Mouse (Mus musculus): ENCODE measurements around the gene Mcts1. TPM values are rescaled to one million over a fixed set of nuclear protein-coding genes. Genes with fewer than 3 reads are reported as not detected.
A peak's percentile ranks its signal among the peaks of the same experiment; 100 is the strongest.

Gene Mcts1
- polyA plus RNA-seq, 1 experiment, result 105 TPM

DNA sequence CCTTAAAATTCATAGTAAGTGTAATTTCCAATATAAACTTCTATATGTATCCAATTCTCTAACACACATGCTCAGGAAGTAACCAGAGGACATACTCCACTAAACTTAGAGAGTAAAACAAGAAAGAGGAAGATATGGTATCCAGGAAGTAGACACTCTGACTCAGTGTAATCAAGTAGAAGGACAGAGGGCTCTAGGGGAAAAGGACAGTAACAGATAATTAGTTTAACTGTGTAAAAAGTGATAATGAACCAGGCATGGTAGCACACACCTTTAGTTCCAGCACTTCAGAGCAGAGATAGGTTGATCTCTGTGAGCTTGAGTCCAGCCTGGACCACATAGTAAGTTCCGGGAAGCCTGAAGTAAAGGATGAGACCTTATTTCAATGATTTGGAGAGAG is 19.2 kb upstream of the Mcts1 start:
- 81% methylated on average over 1 of the region's 1 CpGs for WGBS
- no peak overlapping the region for H3K4me3 ChIP-seq (replicated peaks; ENCODE audit: control insufficient read depth, low read depth, low read length)
- H3K4me1 ChIP-seq (ENCODE audit: control insufficient read depth, insufficient read depth, low read length), result no peaks in the 10 kb centered on the region; the same call in 1 of the 2 replicates
- TF ChIP-seq POLR2A (IDR thresholded peaks at IDR 0.05; ENCODE audit: borderline replicate concordance, control insufficient read depth, low read depth, low read length) (no peak), CTCF (IDR thresholded peaks at IDR 0.05; ENCODE audit: control insufficient read depth, insufficient read depth, low read length) (no peak)
- H3K27ac ChIP-seq (ENCODE audit: control insufficient read depth, insufficient read depth, low read depth, low read length, poor library complexity), result no peak overlapping the region

DNA sequence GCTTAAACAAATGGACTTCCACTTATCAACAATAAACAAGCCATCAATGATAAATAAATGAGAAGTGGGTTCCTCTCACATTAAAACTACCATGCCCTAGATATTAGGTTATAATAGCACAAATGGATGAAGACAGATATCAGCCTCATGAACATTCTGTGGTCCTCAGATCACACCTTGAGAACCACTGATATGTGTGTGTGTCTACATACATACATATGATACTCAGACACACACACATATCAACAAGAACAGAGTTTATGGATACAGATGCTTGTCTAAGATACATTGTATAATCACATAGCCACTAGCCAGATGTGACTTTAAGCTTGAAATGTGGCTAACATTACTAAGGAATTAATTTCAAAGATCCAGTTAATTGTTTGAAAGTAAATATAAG is 17.1 kb upstream of the Mcts1 start:
- Histone ChIP-seq H3K4me3 (replicated peaks; ENCODE audit: control insufficient read depth, low read depth, low read length) (no peak overlapping the region), H3K4me1 (ENCODE audit: control insufficient read depth, insufficient read depth, low read length) (no peaks in the 10 kb centered on the region; the same call in 1 of the 2 replicates), H3K27ac (ENCODE audit: control insufficient read depth, insufficient read depth, low read depth, low read length, poor library complexity) (no peak overlapping the region)
- TF ChIP-seq CTCF (IDR thresholded peaks at IDR 0.05; ENCODE audit: control insufficient read depth, insufficient read depth, low read length) (no peak), POLR2A (IDR thresholded peaks at IDR 0.05; ENCODE audit: borderline replicate concordance, control insufficient read depth, low read depth, low read length) (no peak)

DNA sequence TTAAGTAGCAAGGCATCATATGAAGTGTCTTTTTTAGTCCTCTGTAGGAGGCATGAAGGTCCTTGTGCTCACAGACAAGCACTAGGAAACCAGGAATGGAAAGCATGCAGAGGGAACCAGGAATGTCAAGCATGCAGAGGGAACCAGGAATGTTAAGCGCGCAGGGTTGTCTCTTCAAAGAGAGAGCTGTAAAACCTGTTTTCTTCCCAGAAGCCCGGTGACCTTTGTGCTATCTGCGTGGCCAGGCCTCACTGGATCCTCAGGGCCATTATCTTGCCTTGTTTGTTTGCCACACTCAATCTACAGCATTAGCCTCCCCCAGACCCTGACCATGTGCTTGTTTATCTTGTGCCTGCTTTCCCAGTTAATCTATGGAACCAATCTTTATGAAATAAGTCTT is 10.6 kb upstream of the Mcts1 start:
- H3K4me1 ChIP-seq (ENCODE audit: control insufficient read depth, insufficient read depth, low read length), result no peaks in the 10 kb centered on the region
- WGBS, result 68% methylated on average over 4 of the region's 4 CpGs
- no peak overlapping the region for H3K27ac ChIP-seq (ENCODE audit: control insufficient read depth, insufficient read depth, low read depth, low read length, poor library complexity)
- H3K4me3 ChIP-seq (replicated peaks; ENCODE audit: control insufficient read depth, low read depth, low read length), result no peak overlapping the region
- TF ChIP-seq CTCF (IDR thresholded peaks at IDR 0.05; ENCODE audit: control insufficient read depth, insufficient read depth, low read length), result no peak

DNA sequence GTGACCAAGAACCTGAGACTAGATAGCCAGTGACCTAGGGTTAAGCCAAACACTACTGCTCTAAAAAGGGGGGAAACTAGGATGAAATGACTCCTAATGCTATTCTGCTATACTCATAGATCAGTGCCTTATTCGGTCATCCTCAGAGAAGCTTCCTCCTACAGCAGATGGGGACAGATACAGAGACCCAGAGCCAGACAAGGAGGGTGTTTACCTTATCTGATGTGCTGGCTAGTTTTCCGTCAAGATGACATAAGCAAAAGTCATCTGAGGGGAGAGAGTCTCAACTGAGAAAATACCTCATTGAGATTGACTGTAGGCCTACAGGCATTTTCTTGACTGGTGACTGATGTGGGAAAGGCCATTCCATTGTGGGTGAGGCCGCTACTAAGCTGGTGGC is 8.6 kb upstream of the Mcts1 start:
- 73% methylated on average over 3 of the region's 3 CpGs for WGBS
- H3K4me3 ChIP-seq (replicated peaks; ENCODE audit: control insufficient read depth, low read depth, low read length), result no peak overlapping the region
- no peaks in the 10 kb centered on the region for H3K4me1 ChIP-seq (ENCODE audit: control insufficient read depth, insufficient read depth, low read length)
- no peak for TF ChIP-seq POLR2A (IDR thresholded peaks at IDR 0.05; ENCODE audit: borderline replicate concordance, control insufficient read depth, low read depth, low read length)
- TF ChIP-seq CTCF (IDR thresholded peaks at IDR 0.05; ENCODE audit: control insufficient read depth, insufficient read depth, low read length), result no peak
- H3K27ac ChIP-seq (ENCODE audit: control insufficient read depth, insufficient read depth, low read depth, low read length, poor library complexity), result no peak overlapping the region

DNA sequence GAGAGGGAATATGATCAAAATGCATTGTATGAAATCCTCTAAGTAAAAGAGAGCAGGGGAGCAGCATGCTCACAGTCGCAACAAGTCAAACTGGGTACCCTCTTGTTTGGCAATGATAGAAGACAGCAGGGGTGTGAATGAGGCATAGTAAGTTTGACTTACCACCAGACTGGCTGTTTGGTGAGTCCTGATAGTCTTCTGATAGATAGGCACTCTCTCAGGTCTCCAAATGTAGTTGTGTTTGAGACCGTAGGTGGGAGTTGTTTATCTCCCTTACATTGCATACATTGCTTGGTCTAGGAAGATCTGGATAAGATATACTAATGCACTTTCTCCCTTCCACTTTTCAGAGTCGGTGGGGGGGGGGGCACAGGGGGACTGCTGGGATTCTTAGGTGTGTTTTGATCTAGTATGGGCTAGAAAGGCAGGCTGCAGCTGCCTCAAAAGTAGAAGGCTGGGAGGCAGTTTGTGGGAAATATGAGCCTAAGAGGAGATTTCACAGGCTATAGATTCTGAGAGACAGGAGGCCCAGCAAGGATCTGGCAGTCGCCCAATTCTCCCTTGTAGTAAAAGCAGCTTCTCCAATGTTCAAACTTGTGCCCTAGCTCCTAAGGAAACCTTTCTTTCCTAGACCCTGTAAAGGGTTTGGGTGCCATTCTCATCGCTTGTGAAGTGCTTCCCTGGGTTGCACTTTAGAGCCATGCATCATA is 7.0 kb upstream of the Mcts1 start:
- no peak for TF ChIP-seq POLR2A (IDR thresholded peaks at IDR 0.05; ENCODE audit: borderline replicate concordance, control insufficient read depth, low read depth, low read length)
- no peak for TF ChIP-seq CTCF (IDR thresholded peaks at IDR 0.05; ENCODE audit: control insufficient read depth, insufficient read depth, low read length)

DNA sequence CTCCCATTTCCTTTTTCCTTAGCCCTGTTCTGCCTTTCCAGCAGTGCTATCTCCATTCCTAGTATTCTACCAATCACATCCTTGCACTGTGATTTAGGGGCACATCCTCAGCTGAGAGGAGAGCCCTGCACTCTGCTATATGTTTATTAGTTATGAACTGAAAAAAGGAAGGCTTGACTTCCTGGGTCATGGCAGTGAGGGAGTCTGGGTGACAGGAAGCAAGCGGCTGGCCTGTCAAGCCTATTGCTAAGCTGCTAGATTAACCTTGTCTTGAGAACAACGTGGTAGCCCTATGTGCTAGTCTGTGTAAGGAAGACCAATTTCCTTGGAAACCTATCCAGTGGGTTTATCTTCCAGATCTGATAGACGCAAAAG is 604 bp downstream of the Mcts1 start:
- 15% methylated on average over 3 of the region's 3 CpGs for whole genome bisulfite sequencing
- no peak overlapping the region; the same call in 1 of the 2 replicates for H3K27ac ChIP-seq (ENCODE audit: control insufficient read depth, insufficient read depth, low read depth, low read length, poor library complexity)

More for the DNA sequence above, 7.0 kb upstream of the Mcts1 start:
- Histone ChIP-seq H3K4me1 (ENCODE audit: control insufficient read depth, insufficient read depth, low read length) (no peaks in the 10 kb centered on the region), H3K4me3 (replicated peaks; ENCODE audit: control insufficient read depth, low read depth, low read length) (no peak overlapping the region), H3K27ac (ENCODE audit: control insufficient read depth, insufficient read depth, low read depth, low read length, poor library complexity) (no peak overlapping the region)
- WGBS, result 69% methylated on average over 5 of the region's 5 CpGs

DNA sequence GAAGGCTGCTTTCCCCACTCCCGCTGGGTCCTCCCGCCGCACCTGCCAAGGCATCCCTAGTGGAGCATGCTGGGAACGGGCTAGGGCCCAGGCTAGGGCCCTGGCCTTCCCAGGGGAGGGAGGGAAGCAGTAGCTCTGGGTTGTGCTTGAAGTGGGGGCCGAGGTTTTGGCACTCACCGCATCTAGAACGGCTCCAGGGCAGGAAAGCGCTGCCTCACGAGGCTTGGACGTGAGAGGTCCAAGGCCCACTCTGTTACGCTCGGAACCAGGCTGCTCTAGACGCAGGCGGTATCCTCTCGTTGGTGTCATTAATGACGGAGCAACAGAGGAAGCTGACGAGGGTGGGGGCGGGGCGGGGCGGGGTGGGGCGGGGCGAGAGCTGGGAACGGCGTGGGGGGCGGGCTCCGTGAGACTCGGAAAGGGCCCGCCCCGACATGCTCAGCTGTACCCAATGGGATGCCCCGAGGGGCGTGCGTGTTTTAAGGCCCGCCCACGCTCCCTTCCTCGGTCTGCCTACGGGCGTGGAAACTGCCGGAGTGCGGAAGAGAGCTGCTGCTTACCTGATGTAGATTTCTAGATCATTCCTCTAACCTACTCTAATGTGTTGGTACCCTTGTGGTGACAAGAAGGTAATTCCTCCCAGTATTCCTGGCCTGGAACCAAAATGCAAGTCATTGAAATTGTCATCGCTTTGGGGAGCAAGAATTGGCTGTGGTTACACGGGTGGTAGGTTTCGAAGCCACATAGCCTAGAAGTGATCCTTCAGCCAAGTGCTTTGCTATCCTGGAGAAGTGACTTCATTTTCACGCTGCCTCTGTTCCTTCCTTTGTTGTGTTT is 34.6 kb downstream of the Mcts1 start, which contains the start of gene C1galt1c1:
Gene C1galt1c1, minus strand, starts transcription at position 287 of the 837 bp plus-strand sequence.
- 7% methylated on average over 39 of the region's 43 CpGs for WGBS
- TF ChIP-seq POLR2A (IDR thresholded peaks at IDR 0.05; ENCODE audit: borderline replicate concordance, control insufficient read depth, low read depth, low read length) (peak; percentile 48; the same call in 1 of the 2 replicates), CTCF (IDR thresholded peaks at IDR 0.05; ENCODE audit: control insufficient read depth, insufficient read depth, low read length) (no peak)
- H3K4me1 ChIP-seq (ENCODE audit: control insufficient read depth, insufficient read depth, low read length), result no peaks in the 10 kb centered on the region
- peak within 1 kb of the TSS; percentile 90 for H3K27ac ChIP-seq (ENCODE audit: control insufficient read depth, insufficient read depth, low read depth, low read length, poor library complexity)
- H3K4me3 ChIP-seq (replicated peaks; ENCODE audit: control insufficient read depth, low read depth, low read length), result peak within 1 kb of the TSS; percentile 90

More for the DNA sequence above, 604 bp downstream of the Mcts1 start:
- Histone ChIP-seq H3K4me1 (ENCODE audit: control insufficient read depth, insufficient read depth, low read length) (no peaks in the 10 kb centered on the region), H3K4me3 (replicated peaks; ENCODE audit: control insufficient read depth, low read depth, low read length) (peak overlapping the region; percentile 78)
- no peak for TF ChIP-seq CTCF (IDR thresholded peaks at IDR 0.05; ENCODE audit: control insufficient read depth, insufficient read depth, low read length)
- no peak for TF ChIP-seq POLR2A (IDR thresholded peaks at IDR 0.05; ENCODE audit: borderline replicate concordance, control insufficient read depth, low read depth, low read length)

DNA sequence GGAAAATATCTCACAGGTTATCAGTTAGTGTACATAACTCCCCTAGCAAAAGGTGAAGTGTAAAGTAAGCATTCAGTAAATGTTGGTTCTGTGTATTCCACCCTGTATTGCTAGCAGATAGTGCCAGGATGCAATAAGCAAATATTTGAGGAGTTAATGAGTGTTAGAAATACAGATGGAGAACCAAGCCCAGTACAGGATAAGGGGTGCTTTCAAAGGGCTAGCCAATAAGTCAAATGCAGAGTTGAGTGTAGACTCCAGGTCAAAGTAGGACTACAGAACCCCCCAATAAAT is 35.2 kb downstream of the Mcts1 start:
- no peaks in the 10 kb centered on the region for H3K4me1 ChIP-seq (ENCODE audit: control insufficient read depth, insufficient read depth, low read length)
- no peak overlapping the region for H3K27ac ChIP-seq (ENCODE audit: control insufficient read depth, insufficient read depth, low read depth, low read length, poor library complexity)
- no peak overlapping the region for H3K4me3 ChIP-seq (replicated peaks; ENCODE audit: control insufficient read depth, low read depth, low read length)
- no peak for TF ChIP-seq CTCF (IDR thresholded peaks at IDR 0.05; ENCODE audit: control insufficient read depth, insufficient read depth, low read length)
- TF ChIP-seq POLR2A (IDR thresholded peaks at IDR 0.05; ENCODE audit: borderline replicate concordance, control insufficient read depth, low read depth, low read length), result no peak

Measured in bone marrow, adult 2 months (tissue).